Comparison of ENCODE assay signal across 11 mouse cellular contexts in the genomic region with DNA sequence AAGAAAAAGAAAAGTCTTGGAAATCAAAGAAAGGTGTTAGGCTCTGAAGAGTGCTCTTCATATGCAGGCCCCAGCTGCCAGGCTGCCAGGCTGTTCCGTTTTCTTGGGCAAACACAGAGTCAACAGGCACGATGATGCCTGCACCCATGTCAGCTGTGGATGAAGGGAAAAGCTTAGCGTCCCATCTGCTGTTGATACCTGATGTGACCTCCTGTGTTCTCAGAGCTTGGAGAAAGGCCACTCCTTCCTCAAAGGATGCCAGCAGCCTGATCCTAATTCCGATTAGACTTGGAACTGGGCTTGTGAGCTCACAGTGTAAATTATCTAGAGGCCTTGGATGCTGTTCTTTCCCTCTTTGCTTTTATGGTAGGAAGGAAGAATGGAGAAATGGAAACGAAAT. TPM values are rescaled to one million over a fixed set of nuclear protein-coding genes. Genes with fewer than 3 reads are reported as not detected.
DNase-seq lines count a peak whose midpoint lies in the region; ATAC-seq and TF ChIP-seq lines count a peak whose summit lies in the region.
"Had no signal": no experiment of that assay in that cellular context is flagged by ENCODE, and none has a peak within 500 bp of the region (broad histone marks: within the 10 kb centered on the region; RNA-seq: fewer than 3 reads in every experiment).

No protein-coding gene starts in this region.

- no peak for ATAC-seq in activated CD4-positive, CD25-positive, alpha-beta regulatory T cell, adult 4 months

- no peak for TF ChIP-seq CTCF in spleen, adult 2 months (IDR thresholded peaks at IDR 0.05; ENCODE audit: extremely low read depth, insufficient read depth, insufficient read length, insufficient replicate concordance)

- H3K36me3 ChIP-seq in spleen, adult 2 months (ENCODE audit: control insufficient read depth, insufficient read depth, low read length), result peaks cover 6% of the 10 kb centered on the region; the same call in 1 of the 2 replicates
- peaks cover 6% of the 10 kb centered on the region; the same call in 1 of the 2 replicates for H3K36me3 ChIP-seq in limb, embryonic 10.5 days

- TF ChIP-seq POLR2A in spleen, adult 2 months (IDR thresholded peaks at IDR 0.05; ENCODE audit: low read depth, low read length), result no peak

- DNase-seq in cerebellum, adult 9-10 months, result peak; percentile 71
- DNase-seq in cerebellum, adult 11 months, result no peak
- DNase-seq in spleen, adult 2 months (ENCODE audit: low read depth in 1 of 2, low spot score in 2 of 2), result no peak
- no peak for DNase-seq in spleen, adult 18-20 months
- no peak for DNase-seq in limb, embryonic 10.5 days (ENCODE audit: low spot score)
- no peak for DNase-seq in kidney, adult 18-20 months
- DNase-seq in kidney, postnatal 4 days, result no peak
- DNase-seq: heart, adult 2 months; kidney, adult 2 months; lung, postnatal 14 days had no signal

- H3K4me1 ChIP-seq in spleen, adult 2 months (ENCODE audit: control insufficient read depth, insufficient read depth, insufficient read length), result peaks cover 34% of the 10 kb centered on the region; the same call in 1 of the 2 replicates
- peaks cover 52% of the 10 kb centered on the region for H3K4me1 ChIP-seq in limb, embryonic 10.5 days

- no peaks in the 10 kb centered on the region for H3K9me3 ChIP-seq in limb, embryonic 10.5 days (replicated peaks)

- no peaks in the 10 kb centered on the region for H3K27me3 ChIP-seq in spleen, adult 2 months (ENCODE audit: control insufficient read depth, insufficient read depth, low read length)
- no peaks in the 10 kb centered on the region for H3K27me3 ChIP-seq in limb, embryonic 10.5 days (ENCODE audit: low read depth, poor library complexity, severe bottlenecking)

- H3K27ac ChIP-seq in spleen, adult 2 months (ENCODE audit: insufficient read depth, low read length), result peak overlapping the region; percentile 52
- peak overlapping the region; percentile 48; the same call in 1 of the 2 replicates for H3K27ac ChIP-seq in limb, embryonic 10.5 days
- H3K27ac ChIP-seq: heart, adult 2 months had no signal

- H3K4me3 ChIP-seq in spleen, adult 2 months (ENCODE audit: extremely low read depth, insufficient read depth, insufficient read length), result no peak overlapping the region
- H3K4me3 ChIP-seq in limb, embryonic 10.5 days, result no peak overlapping the region
- H3K4me3 ChIP-seq: heart, adult 2 months had no signal

- WGBS in spleen, adult 2 months, result 67% methylated on average over 5 of the region's 5 CpGs
- 73% methylated on average over 5 of the region's 5 CpGs for WGBS in limb, embryonic 10.5 days

RNA-seq across cellular contexts. Expression of a gene that starts 51.6 kb away (rescaled TPM):
- polyA plus RNA-seq in spleen, adult 2 months (2012; rRNA removed), result 36.0 and 42.4 TPM in 2 replicates
- 11.1 and 11.6 TPM in 2 replicates for polyA plus RNA-seq in limb, embryonic 10.5 days (2016; fragmentation: Nextera tagmentation; extraction: Ambion mirVana)
- 10 to 100 TPM; 27.0 to 32.0 TPM for polyA plus RNA-seq in activated CD4-positive, CD25-positive, alpha-beta regulatory T cell, adult 4 months (2017; shearing (Covaris generic))

RNA-seq across cellular contexts. Expression of a gene that starts 58.0 kb away (rescaled TPM):
- 2.6 and 2.8 TPM in 2 replicates for polyA plus RNA-seq in spleen, adult 2 months (2012; rRNA removed)
- 0.16 and 0.21 TPM in 2 replicates for polyA plus RNA-seq in limb, embryonic 10.5 days (2016; fragmentation: Nextera tagmentation; extraction: Ambion mirVana)
- polyA plus RNA-seq in activated CD4-positive, CD25-positive, alpha-beta regulatory T cell, adult 4 months (2017; shearing (Covaris generic)), result 1 to 10 TPM in 1 of 2 experiments, under 1 TPM in 1; 0.41 to 1.3 TPM
